Mouse (Mus musculus) cerebellum, adult 11-12 months (tissue): ENCODE results near the gene Ppp1r14b.

ENCODE experiments used
- DNase-seq: peaks from one replicate; pipeline ENCODE4 v3.0.0; 2022

The Ppp1r14b gene

GRCm38 (mm10) chr19:6943709-6944108, 31.1 kb upstream of the Ppp1r14b start:
- peak; percentile 68 for DNase-seq

- no peak for DNase-seq
Observed at GRCm38 (mm10) chr19:6947742-6948141, 27.0 kb upstream of the Ppp1r14b start.

GRCm38 (mm10) chr19:6948186-6948585, 26.6 kb upstream of the Ppp1r14b start:
- DNase-seq = peak; percentile 88

- peak; percentile 46 for DNase-seq
Observed at GRCm38 (mm10) chr19:6949532-6949931, 25.2 kb upstream of the Ppp1r14b start.

GRCm38 (mm10) chr19:6949951-6950350, 24.8 kb upstream of the Ppp1r14b start:
- DNase-seq = peak; percentile 35

GRCm38 (mm10) chr19:6950613-6951153, 24.1 kb upstream of the Ppp1r14b start:
- peak; percentile 72 for DNase-seq

GRCm38 (mm10) chr19:6951381-6951968, 23.3 kb upstream of the Ppp1r14b start:
- DNase-seq = peak; percentile 94

GRCm38 (mm10) chr19:6951994-6952711, 22.6 kb upstream of the Ppp1r14b start:
- peak; percentile 89 for DNase-seq

- DNase-seq = peak; percentile 65
Observed at GRCm38 (mm10) chr19:6952712-6953037, 22.1 kb upstream of the Ppp1r14b start.

GRCm38 (mm10) chr19:6954046-6954445, 20.7 kb upstream of the Ppp1r14b start:
- peak; percentile 72 for DNase-seq

GRCm38 (mm10) chr19:6955424-6955823, 19.3 kb upstream of the Ppp1r14b start:
- DNase-seq = peak; percentile 42

GRCm38 (mm10) chr19:6956461-6956860, 18.3 kb upstream of the Ppp1r14b start:
- no peak for DNase-seq

GRCm38 (mm10) chr19:6968491-6969271, 6.1 kb upstream of the Ppp1r14b start:
- DNase-seq = no peak

- no peak for DNase-seq
Observed at GRCm38 (mm10) chr19:6969291-6969664, 5.5 kb upstream of the Ppp1r14b start.

GRCm38 (mm10) chr19:6969665-6970381, 4.9 kb upstream of the Ppp1r14b start:
- no peak for DNase-seq

GRCm38 (mm10) chr19:6970460-6971085, 4.2 kb upstream of the Ppp1r14b start:
- DNase-seq = peak; percentile 47

GRCm38 (mm10) chr19:6971644-6972043, 3.1 kb upstream of the Ppp1r14b start:
- no peak for DNase-seq

GRCm38 (mm10) chr19:6972247-6972917, 2.4 kb upstream of the Ppp1r14b start:
- peak; percentile 38 for DNase-seq

- no peak for DNase-seq
Observed at GRCm38 (mm10) chr19:6973581-6974190, 1.1 kb upstream of the Ppp1r14b start.

- peak; percentile 77 for DNase-seq
Observed at GRCm38 (mm10) chr19:6975537-6976521, 1.1 kb downstream of the Ppp1r14b start, which contains the start of gene Plcb3. Gene Plcb3 (minus strand): TSS chr19:6976470.
